Mouse (Mus musculus): ENCODE measurements around the gene Cldn19. TPM values are rescaled to one million over a fixed set of nuclear protein-coding genes. Genes with fewer than 3 reads are reported as not detected.

Cldn19 gene
- polyA plus RNA-seq, 1 experiment from 2014 or later, result 0.12 TPM

DNA sequence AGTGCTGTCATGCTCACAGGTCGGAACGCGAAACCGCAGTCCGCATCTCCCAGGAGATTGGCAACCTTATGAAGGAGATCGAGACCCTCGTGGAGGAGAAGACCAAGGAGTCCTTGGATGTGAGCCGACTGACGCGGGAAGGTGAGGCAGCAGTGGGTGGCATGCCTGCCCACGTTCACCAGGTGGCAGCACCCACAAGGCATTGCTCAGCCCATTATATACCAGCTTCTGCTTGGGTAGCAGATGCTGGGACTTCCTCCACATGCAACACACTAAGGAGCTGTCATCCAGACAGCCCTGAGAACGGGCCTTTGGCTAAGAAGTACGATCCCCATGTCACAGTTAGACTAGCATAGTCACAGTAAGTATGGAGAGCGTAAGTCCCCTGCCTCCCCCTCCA lies 13.6 kb upstream of the Cldn19 start:
- Histone ChIP-seq H3K27ac (replicated peaks) (no peak overlapping the region), H3K27me3 (ENCODE audit: low read depth, poor library complexity, severe bottlenecking) (no peaks in the 10 kb centered on the region), H3K4me3 (no peak overlapping the region), H3K4me1 (peaks cover 13% of the 10 kb centered on the region), H3K36me3 (peaks cover 71% of the 10 kb centered on the region), H3K9me3 (replicated peaks) (no peaks in the 10 kb centered on the region)
- whole genome bisulfite sequencing, result 89% methylated on average over 14 of the region's 14 CpGs
- DNase-seq (ENCODE audit: low spot score), result no peak

GRCm38 (mm10) chr4:119242571-119242970 lies 12.6 kb upstream of the Cldn19 start:
- H3K9me3 ChIP-seq (replicated peaks), result no peaks in the 10 kb centered on the region
- H3K4me1 ChIP-seq, result peaks cover 23% of the 10 kb centered on the region
- no peaks in the 10 kb centered on the region for H3K27me3 ChIP-seq (ENCODE audit: low read depth, poor library complexity, severe bottlenecking)
- no peak overlapping the region for H3K4me3 ChIP-seq
- 92% methylated on average over 12 of the region's 12 CpGs for WGBS
- H3K36me3 ChIP-seq, result peaks cover 66% of the 10 kb centered on the region
- H3K27ac ChIP-seq (replicated peaks), result no peak overlapping the region
- no peak for DNase-seq (ENCODE audit: low spot score)

GRCm38 (mm10) chr4:119244468-119245240 lies 10.6 kb upstream of the Cldn19 start:
- Histone ChIP-seq H3K27ac (replicated peaks) (no peak overlapping the region), H3K9me3 (replicated peaks) (no peaks in the 10 kb centered on the region), H3K4me3 (no peak overlapping the region), H3K36me3 (peaks cover 67% of the 10 kb centered on the region), H3K27me3 (ENCODE audit: low read depth, poor library complexity, severe bottlenecking) (no peaks in the 10 kb centered on the region), H3K4me1 (peaks cover 25% of the 10 kb centered on the region)
- 84% methylated on average over 22 of the region's 22 CpGs for WGBS
- no peak for DNase-seq (ENCODE audit: low spot score)

DNA sequence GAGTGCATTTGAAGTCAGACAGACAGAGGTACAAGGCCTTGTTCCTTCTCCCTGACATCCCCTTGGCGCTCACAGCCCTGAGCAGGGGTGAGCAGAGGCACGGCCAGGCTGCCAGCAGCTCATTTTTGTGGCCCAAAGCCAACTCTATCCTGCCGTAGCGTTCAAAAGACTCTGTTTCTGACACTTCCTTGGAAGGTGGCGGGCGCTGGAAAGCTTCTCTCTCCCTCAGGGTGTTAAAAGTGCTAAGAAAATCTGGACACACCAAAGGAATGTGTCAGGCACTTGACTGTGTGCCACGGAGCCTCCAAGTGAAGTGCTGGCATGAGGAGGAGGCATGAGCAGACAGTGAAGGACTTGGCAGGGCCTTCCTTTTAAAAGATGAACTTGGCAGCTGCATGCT lies 9.7 kb upstream of the Cldn19 start:
- WGBS, result 86% methylated on average over 7 of the region's 7 CpGs
- Histone ChIP-seq H3K4me1 (peaks cover 25% of the 10 kb centered on the region), H3K4me3 (no peak overlapping the region), H3K36me3 (peaks cover 67% of the 10 kb centered on the region), H3K27me3 (ENCODE audit: low read depth, poor library complexity, severe bottlenecking) (no peaks in the 10 kb centered on the region), H3K27ac (replicated peaks) (no peak overlapping the region), H3K9me3 (replicated peaks) (no peaks in the 10 kb centered on the region)
- DNase-seq (ENCODE audit: low spot score), result no peak

DNA sequence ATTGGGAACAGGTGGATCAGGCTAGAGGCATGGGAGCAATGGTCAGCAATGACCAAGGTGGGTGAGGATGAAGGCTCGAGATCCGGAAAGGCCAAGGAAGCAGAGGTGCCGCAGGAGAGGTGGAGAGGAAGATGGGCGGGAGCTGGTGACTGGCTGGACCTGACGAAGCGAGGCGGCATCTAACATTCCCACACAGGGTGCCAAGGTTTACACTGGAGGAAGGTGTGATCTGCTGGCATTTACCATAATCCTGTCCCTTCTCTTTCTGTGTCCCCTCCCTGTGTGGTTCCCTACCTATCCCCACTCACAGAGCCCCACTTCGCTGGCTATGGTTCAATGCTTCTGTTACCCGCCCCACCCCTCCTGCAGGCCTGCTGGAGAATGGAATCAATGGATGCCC lies 9.3 kb upstream of the Cldn19 start:
- Histone ChIP-seq H3K4me1 (peaks cover 25% of the 10 kb centered on the region), H3K9me3 (replicated peaks) (no peaks in the 10 kb centered on the region), H3K36me3 (peaks cover 65% of the 10 kb centered on the region), H3K27me3 (ENCODE audit: low read depth, poor library complexity, severe bottlenecking) (no peaks in the 10 kb centered on the region), H3K4me3 (no peak overlapping the region), H3K27ac (replicated peaks) (no peak overlapping the region)
- no peak for DNase-seq (ENCODE audit: low spot score)
- whole genome bisulfite sequencing, result 86% methylated on average over 9 of the region's 9 CpGs

GRCm38 (mm10) chr4:119246688-119247225 lies 8.5 kb upstream of the Cldn19 start:
- H3K27me3 ChIP-seq (ENCODE audit: low read depth, poor library complexity, severe bottlenecking), result no peaks in the 10 kb centered on the region
- no peaks in the 10 kb centered on the region for H3K9me3 ChIP-seq (replicated peaks)
- DNase-seq (ENCODE audit: low spot score), result no peak
- no peak overlapping the region for H3K4me3 ChIP-seq
- H3K36me3 ChIP-seq, result peaks cover 57% of the 10 kb centered on the region
- peak overlapping the region; percentile 73; the same call in 1 of the 2 replicates for H3K27ac ChIP-seq (replicated peaks)
- 79% methylated on average over 14 of the region's 14 CpGs for WGBS
- H3K4me1 ChIP-seq, result peaks cover 25% of the 10 kb centered on the region

GRCm38 (mm10) chr4:119247462-119248235 lies 7.6 kb upstream of the Cldn19 start:
- peaks cover 48% of the 10 kb centered on the region for H3K36me3 ChIP-seq
- peak overlapping the region; percentile 28 for H3K4me3 ChIP-seq
- no peaks in the 10 kb centered on the region for H3K27me3 ChIP-seq (ENCODE audit: low read depth, poor library complexity, severe bottlenecking)
- H3K27ac ChIP-seq (replicated peaks), result peak overlapping the region; percentile 73
- peaks cover 25% of the 10 kb centered on the region for H3K4me1 ChIP-seq
- 22% methylated on average over 13 of the region's 13 CpGs for WGBS
- peak; percentile 70 for DNase-seq (ENCODE audit: low spot score)
- no peaks in the 10 kb centered on the region for H3K9me3 ChIP-seq (replicated peaks)

DNA sequence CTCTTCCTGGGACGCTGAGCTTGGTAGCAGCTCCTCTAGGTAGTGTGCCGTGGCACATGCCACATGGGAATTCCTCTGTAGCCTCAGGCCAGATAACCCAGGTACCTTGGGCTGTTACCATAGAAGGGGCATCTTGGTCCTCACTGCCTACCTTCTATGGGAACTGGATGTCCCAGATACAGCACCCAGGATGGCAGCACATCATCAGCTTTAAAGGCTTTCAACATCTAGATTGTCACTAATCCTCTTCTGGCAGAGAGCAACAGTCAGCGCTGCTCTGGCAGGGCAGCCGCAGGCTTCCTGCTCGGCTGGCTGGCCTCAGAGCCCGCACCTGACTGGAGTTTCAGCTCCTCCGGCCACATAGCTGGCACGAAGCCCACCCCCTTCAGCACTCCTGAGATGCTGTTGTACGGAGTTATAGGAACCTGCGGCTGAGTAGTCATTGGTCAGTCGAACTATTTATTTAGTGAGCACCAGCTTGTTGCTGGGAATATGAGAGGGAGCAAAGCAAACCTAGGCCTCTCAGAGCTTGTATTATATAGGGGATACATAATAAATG lies 6.7 kb upstream of the Cldn19 start:
- whole genome bisulfite sequencing, result 86% methylated on average over 11 of the region's 11 CpGs
- H3K27ac ChIP-seq (replicated peaks), result peak overlapping the region; percentile 73; the same call in 1 of the 2 replicates

GRCm38 (mm10) chr4:119252025-119252808 lies 3.0 kb upstream of the Cldn19 start:
- WGBS, result 75% methylated on average over 7 of the region's 7 CpGs
- peaks cover 47% of the 10 kb centered on the region for H3K4me1 ChIP-seq
- H3K27me3 ChIP-seq (ENCODE audit: low read depth, poor library complexity, severe bottlenecking), result no peaks in the 10 kb centered on the region
- DNase-seq (ENCODE audit: low spot score), result no peak
- H3K36me3 ChIP-seq, result 0 out of 2 replicates have a peak, but pooled peaks cover 6% of the 10 kb centered on the region
- no peak overlapping the region for H3K4me3 ChIP-seq
- no peaks in the 10 kb centered on the region for H3K9me3 ChIP-seq (replicated peaks)
- no peak overlapping the region for H3K27ac ChIP-seq (replicated peaks)

More for the DNA sequence above, 6.7 kb upstream of the Cldn19 start:
- H3K4me1 ChIP-seq, result peaks cover 26% of the 10 kb centered on the region
- no peak overlapping the region for H3K4me3 ChIP-seq
- no peaks in the 10 kb centered on the region for H3K27me3 ChIP-seq (ENCODE audit: low read depth, poor library complexity, severe bottlenecking)
- no peaks in the 10 kb centered on the region for H3K9me3 ChIP-seq (replicated peaks)
- DNase-seq (ENCODE audit: low spot score), result no peak
- peaks cover 41% of the 10 kb centered on the region for H3K36me3 ChIP-seq

- 32% methylated on average over 9 of the region's 9 CpGs for WGBS
- H3K27ac ChIP-seq (replicated peaks), result peak overlapping the region; percentile 82
- H3K9me3 ChIP-seq (replicated peaks), result no peaks in the 10 kb centered on the region
- DNase-seq (ENCODE audit: low spot score), result peak; percentile 45
- H3K4me1 ChIP-seq, result peaks cover 37% of the 10 kb centered on the region
- H3K27me3 ChIP-seq (ENCODE audit: low read depth, poor library complexity, severe bottlenecking), result no peaks in the 10 kb centered on the region
- no peaks in the 10 kb centered on the region for H3K36me3 ChIP-seq
- H3K4me3 ChIP-seq, result 0 out of 2 replicates have a peak overlapping the region, but pooled peaks have one; percentile 18
Observed at GRCm38 (mm10) chr4:119254012-119254618, 1.1 kb upstream of the Cldn19 start.

GRCm38 (mm10) chr4:119257083-119257482 lies 1.9 kb downstream of the Cldn19 start:
- no peak for DNase-seq (ENCODE audit: low spot score)
- H3K27me3 ChIP-seq (ENCODE audit: low read depth, poor library complexity, severe bottlenecking), result no peaks in the 10 kb centered on the region
- 83% methylated on average over 6 of the region's 6 CpGs for WGBS
- peaks cover 41% of the 10 kb centered on the region for H3K4me1 ChIP-seq
- no peak overlapping the region for H3K4me3 ChIP-seq
- H3K36me3 ChIP-seq, result no peaks in the 10 kb centered on the region
- H3K9me3 ChIP-seq (replicated peaks), result no peaks in the 10 kb centered on the region
- no peak overlapping the region; the same call in 1 of the 2 replicates for H3K27ac ChIP-seq (replicated peaks)
